Mouse (Mus musculus): Measurements from ENCODE around the gene Csmd2. TPM values are rescaled to one million over a fixed set of nuclear protein-coding genes. Genes with fewer than 3 reads are reported as not detected.

The Csmd2 gene
- polyA plus RNA-seq, 1 experiment = 0.03 TPM

GRCm38 (mm10) chr4:127989347-127989995 lies 1.8 kb downstream of the Csmd2 start:
- TF ChIP-seq POLR2A (IDR thresholded peaks at IDR 0.05; ENCODE audit: low read depth, low read length) (no peak), CTCF (conservative IDR thresholded peaks at IDR 0.05; ENCODE audit: insufficient read depth, insufficient read length, low read depth, low read length) (no peak)
- no peak overlapping the region for H3K4me3 ChIP-seq (ENCODE audit: insufficient read depth, low read depth, low read length)
- 0 out of 2 replicates have a peak, but pooled peaks cover 1% of the 10 kb centered on the region for H3K27me3 ChIP-seq (replicated peaks; ENCODE audit: control insufficient read depth, insufficient read depth, low read length)
- 10% methylated on average over 18 of the region's 18 CpGs for WGBS
- no peak for DNase-seq
- no peak overlapping the region for H3K27ac ChIP-seq (ENCODE audit: insufficient read depth, low read depth, low read length)
- no peaks in the 10 kb centered on the region for H3K36me3 ChIP-seq (ENCODE audit: control insufficient read depth, insufficient read depth, low read length)
- H3K4me1 ChIP-seq (ENCODE audit: control insufficient read depth, insufficient read depth, low read length) = no peaks in the 10 kb centered on the region

DNA sequence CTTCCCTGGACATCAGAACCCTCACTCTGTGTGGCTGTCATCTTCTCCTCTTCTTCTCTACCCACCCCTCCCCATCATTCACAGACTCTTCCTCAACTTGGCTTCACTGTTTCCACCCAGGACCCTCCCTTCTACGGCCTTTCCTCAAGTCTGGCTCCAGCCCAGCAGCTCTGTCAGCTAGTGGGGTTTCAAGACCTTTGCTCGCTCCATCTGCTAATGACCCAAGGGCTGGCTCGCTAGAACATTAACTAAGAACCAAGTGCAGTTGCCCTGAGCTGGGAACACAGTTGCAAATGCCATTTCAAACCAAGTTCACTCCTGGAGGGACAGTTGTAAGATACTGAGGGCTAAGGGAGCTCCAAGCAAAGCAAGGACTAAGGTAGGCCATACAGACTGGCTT lies 11.6 kb downstream of the Csmd2 start:
- Histone ChIP-seq H3K4me1 (ENCODE audit: control insufficient read depth, insufficient read depth, low read length) (peaks cover 4% of the 10 kb centered on the region; the same call in 1 of the 2 replicates), H3K27ac (ENCODE audit: insufficient read depth, low read depth, low read length) (no peak overlapping the region), H3K36me3 (ENCODE audit: control insufficient read depth, insufficient read depth, low read length) (no peaks in the 10 kb centered on the region), H3K27me3 (replicated peaks; ENCODE audit: control insufficient read depth, insufficient read depth, low read length) (no peaks in the 10 kb centered on the region), H3K4me3 (ENCODE audit: insufficient read depth, low read depth, low read length) (no peak overlapping the region)
- WGBS = 33% methylated on average over 3 of the region's 3 CpGs
- DNase-seq = peak; percentile 68
- TF ChIP-seq CTCF (conservative IDR thresholded peaks at IDR 0.05; ENCODE audit: insufficient read depth, insufficient read length, low read depth, low read length) (no peak), POLR2A (IDR thresholded peaks at IDR 0.05; ENCODE audit: low read depth, low read length) (no peak)

DNA sequence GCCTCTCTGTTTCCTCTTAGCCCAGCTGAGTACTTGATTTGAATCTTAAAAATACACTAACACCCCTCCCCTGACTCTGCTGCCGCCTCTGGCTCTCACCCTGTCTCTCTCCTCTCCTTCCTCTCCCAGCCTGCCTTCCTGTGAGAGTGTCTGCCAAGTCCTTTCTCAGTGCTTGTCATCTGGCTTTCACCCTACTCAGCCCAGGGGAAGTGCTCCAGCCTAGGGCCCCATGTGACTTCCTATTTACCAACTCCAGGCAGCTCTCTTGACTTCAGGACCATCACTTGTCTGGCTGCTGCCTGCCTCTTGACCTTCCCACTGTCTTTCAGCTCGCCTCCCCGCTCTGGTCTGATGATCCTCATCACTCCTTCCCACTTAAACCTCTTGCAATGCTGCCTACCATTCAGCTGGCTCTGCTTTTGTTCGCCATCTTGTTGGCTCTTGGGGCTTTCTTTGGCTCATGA lies 15.0 kb downstream of the Csmd2 start:
- 66% methylated on average over 4 of the region's 4 CpGs for WGBS
- no peaks in the 10 kb centered on the region for H3K36me3 ChIP-seq (ENCODE audit: control insufficient read depth, insufficient read depth, low read length)
- H3K27me3 ChIP-seq (replicated peaks; ENCODE audit: control insufficient read depth, insufficient read depth, low read length) = no peaks in the 10 kb centered on the region
- TF ChIP-seq POLR2A (IDR thresholded peaks at IDR 0.05; ENCODE audit: low read depth, low read length) (no peak), CTCF (conservative IDR thresholded peaks at IDR 0.05; ENCODE audit: insufficient read depth, insufficient read length, low read depth, low read length) (no peak)
- no peak for DNase-seq
- H3K27ac ChIP-seq (ENCODE audit: insufficient read depth, low read depth, low read length) = no peak overlapping the region
- peaks cover 4% of the 10 kb centered on the region; the same call in 1 of the 2 replicates for H3K4me1 ChIP-seq (ENCODE audit: control insufficient read depth, insufficient read depth, low read length)
- no peak overlapping the region for H3K4me3 ChIP-seq (ENCODE audit: insufficient read depth, low read depth, low read length)

GRCm38 (mm10) chr4:128004797-128005452 lies 17.3 kb downstream of the Csmd2 start:
- H3K4me1 ChIP-seq (ENCODE audit: control insufficient read depth, insufficient read depth, low read length) = no peaks in the 10 kb centered on the region
- H3K4me3 ChIP-seq (ENCODE audit: insufficient read depth, low read depth, low read length) = no peak overlapping the region
- no peak overlapping the region for H3K27ac ChIP-seq (ENCODE audit: insufficient read depth, low read depth, low read length)
- TF ChIP-seq CTCF (conservative IDR thresholded peaks at IDR 0.05; ENCODE audit: insufficient read depth, insufficient read length, low read depth, low read length) (no peak), POLR2A (IDR thresholded peaks at IDR 0.05; ENCODE audit: low read depth, low read length) (no peak)
- WGBS = 64% methylated on average over 3 of the region's 3 CpGs
- DNase-seq = no peak
- H3K36me3 ChIP-seq (ENCODE audit: control insufficient read depth, insufficient read depth, low read length) = no peaks in the 10 kb centered on the region
- no peaks in the 10 kb centered on the region for H3K27me3 ChIP-seq (replicated peaks; ENCODE audit: control insufficient read depth, insufficient read depth, low read length)

GRCm38 (mm10) chr4:128019465-128019864 lies 31.8 kb downstream of the Csmd2 start:
- H3K27me3 ChIP-seq (replicated peaks; ENCODE audit: control insufficient read depth, insufficient read depth, low read length) = no peaks in the 10 kb centered on the region
- no peak overlapping the region for H3K27ac ChIP-seq (ENCODE audit: insufficient read depth, low read depth, low read length)
- TF ChIP-seq POLR2A (IDR thresholded peaks at IDR 0.05; ENCODE audit: low read depth, low read length) (no peak), CTCF (conservative IDR thresholded peaks at IDR 0.05; ENCODE audit: insufficient read depth, insufficient read length, low read depth, low read length) (no peak)
- no peak overlapping the region for H3K4me3 ChIP-seq (ENCODE audit: insufficient read depth, low read depth, low read length)
- no peaks in the 10 kb centered on the region for H3K4me1 ChIP-seq (ENCODE audit: control insufficient read depth, insufficient read depth, low read length)
- DNase-seq = no peak
- H3K36me3 ChIP-seq (ENCODE audit: control insufficient read depth, insufficient read depth, low read length) = no peaks in the 10 kb centered on the region
- WGBS = 76% methylated on average over 2 of the region's 2 CpGs

GRCm38 (mm10) chr4:128028294-128028693 lies 40.6 kb downstream of the Csmd2 start:
- Histone ChIP-seq H3K36me3 (ENCODE audit: control insufficient read depth, insufficient read depth, low read length) (no peaks in the 10 kb centered on the region), H3K27ac (ENCODE audit: insufficient read depth, low read depth, low read length) (no peak overlapping the region), H3K4me1 (ENCODE audit: control insufficient read depth, insufficient read depth, low read length) (no peaks in the 10 kb centered on the region), H3K27me3 (replicated peaks; ENCODE audit: control insufficient read depth, insufficient read depth, low read length) (no peaks in the 10 kb centered on the region), H3K4me3 (ENCODE audit: insufficient read depth, low read depth, low read length) (no peak overlapping the region)
- no peak for DNase-seq
- WGBS = 81% methylated on average over 1 of the region's 1 CpGs
- TF ChIP-seq POLR2A (IDR thresholded peaks at IDR 0.05; ENCODE audit: low read depth, low read length) (no peak), CTCF (conservative IDR thresholded peaks at IDR 0.05; ENCODE audit: insufficient read depth, insufficient read length, low read depth, low read length) (no peak)

DNA sequence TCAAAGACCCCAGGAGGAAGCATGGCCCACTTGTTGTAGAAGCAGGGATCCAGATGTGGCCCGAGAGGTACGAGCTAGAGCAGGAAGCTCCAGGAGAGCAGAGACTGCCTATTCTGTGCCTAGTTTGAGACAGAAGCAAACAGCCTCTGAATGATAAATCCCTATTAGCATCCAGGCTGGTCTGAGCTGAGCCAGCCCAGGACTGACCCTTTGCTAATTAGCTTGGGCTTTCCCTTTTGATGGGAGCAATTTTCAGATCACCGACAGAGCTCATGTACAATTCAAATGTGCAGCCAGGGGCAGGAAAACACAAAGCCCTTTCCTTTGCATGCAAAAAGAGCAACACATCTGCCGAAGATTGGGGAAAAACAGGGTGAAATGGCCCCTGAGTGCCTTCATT lies 54.2 kb downstream of the Csmd2 start:
- Histone ChIP-seq H3K4me3 (ENCODE audit: insufficient read depth, low read depth, low read length) (no peak overlapping the region), H3K27me3 (replicated peaks; ENCODE audit: control insufficient read depth, insufficient read depth, low read length) (no peaks in the 10 kb centered on the region), H3K27ac (ENCODE audit: insufficient read depth, low read depth, low read length) (no peak overlapping the region), H3K4me1 (ENCODE audit: control insufficient read depth, insufficient read depth, low read length) (no peaks in the 10 kb centered on the region), H3K36me3 (ENCODE audit: control insufficient read depth, insufficient read depth, low read length) (no peaks in the 10 kb centered on the region)
- TF ChIP-seq POLR2A (IDR thresholded peaks at IDR 0.05; ENCODE audit: low read depth, low read length) (no peak), CTCF (conservative IDR thresholded peaks at IDR 0.05; ENCODE audit: insufficient read depth, insufficient read length, low read depth, low read length) (no peak)
- WGBS = 72% methylated on average over 4 of the region's 4 CpGs
- DNase-seq = no peak
